In genomic region chr9:50818050-50818449, GRCm38 (mm10) we compare ENCODE assay signal across 22 mouse cellular contexts. TPM values are rescaled to one million over a fixed set of nuclear protein-coding genes. Genes with fewer than 3 reads are reported as not detected.
A peak's percentile ranks its signal among the peaks of the same experiment; 100 is the strongest.
DNase-seq lines count a peak whose midpoint lies in the region; ATAC-seq lines count a peak whose summit lies in the region.
"Had no signal": no experiment of that assay in that cellular context is flagged by ENCODE, and none has a peak within 500 bp of the region (broad histone marks: within the 10 kb centered on the region; RNA-seq: fewer than 3 reads in every experiment).

No protein-coding gene starts in this region.

- H3K36me3 ChIP-seq in heart, embryonic 11.5 days (ENCODE audit: control insufficient read depth, insufficient read depth, low read length): peaks cover 14% of the 10 kb centered on the region
- peaks cover 16% of the 10 kb centered on the region for H3K36me3 ChIP-seq in lung, embryonic 16.5 days (ENCODE audit: control insufficient read depth, insufficient read depth, low read length)

- no peak overlapping the region for H3K9ac ChIP-seq in heart, embryonic 11.5 days (ENCODE audit: low read depth, low read length)
- H3K9ac ChIP-seq in lung, embryonic 16.5 days (ENCODE audit: low read length): no peak overlapping the region
- H3K9ac ChIP-seq: embryonic facial prominence, embryonic 15.5 days; forebrain, embryonic 15.5 days; heart, embryonic 12.5 days; hindbrain, embryonic 14.5 days had no signal

- no peak for ATAC-seq in heart, embryonic 11.5 days (replicated peaks; ENCODE audit: insufficient number of reproducible peaks, low FRiP score, low TSS enrichment)
- ATAC-seq in lung, embryonic 16.5 days (ENCODE audit: low read depth): peak; percentile 66
- peak; percentile 47; the same call in 1 of the 2 replicates for ATAC-seq in common myeloid progenitor, adult 5-6 weeks (replicated peaks; ENCODE audit: low read depth, poor library complexity, severe bottlenecking)
- peak; percentile 54; the same call in 1 of the 2 replicates for ATAC-seq in megakaryocyte, adult 5-6 weeks (ENCODE audit: poor library complexity, severe bottlenecking)
- ATAC-seq: CD4-positive, CD25-positive, alpha-beta regulatory T cell, adult 4 months; forebrain, embryonic 15.5 days had no signal

- no peak overlapping the region for H3K4me2 ChIP-seq in heart, embryonic 11.5 days
- H3K4me2 ChIP-seq in lung, embryonic 16.5 days (ENCODE audit: low read depth, low read length): no peak overlapping the region
- H3K4me2 ChIP-seq: embryonic facial prominence, embryonic 15.5 days; forebrain, embryonic 15.5 days; heart, embryonic 12.5 days; hindbrain, embryonic 14.5 days had no signal

- no peak overlapping the region for H3K4me3 ChIP-seq in heart, embryonic 11.5 days (ENCODE audit: low read depth, low read length)
- H3K4me3 ChIP-seq in lung, embryonic 16.5 days (ENCODE audit: low read length): no peak overlapping the region
- H3K4me3 ChIP-seq: embryonic facial prominence, embryonic 15.5 days; forebrain, embryonic 15.5 days; heart, adult 2 months; heart, embryonic 12.5 days; hindbrain, embryonic 10.5 days had no signal

- no peak overlapping the region for H3K27ac ChIP-seq in heart, embryonic 11.5 days (ENCODE audit: low read depth, low read length)
- H3K27ac ChIP-seq in lung, embryonic 16.5 days (ENCODE audit: low read length): no peak overlapping the region
- H3K27ac ChIP-seq: embryonic facial prominence, embryonic 15.5 days; forebrain, embryonic 15.5 days; heart, adult 2 months; hindbrain, embryonic 10.5 days; hindbrain, embryonic 14.5 days had no signal

- no peaks in the 10 kb centered on the region for H3K9me3 ChIP-seq in heart, embryonic 11.5 days (replicated peaks; ENCODE audit: control insufficient read depth, low read length)
- H3K9me3 ChIP-seq in lung, embryonic 16.5 days (ENCODE audit: control insufficient read depth, low read length): no peaks in the 10 kb centered on the region
- H3K9me3 ChIP-seq: embryonic facial prominence, embryonic 15.5 days; forebrain, embryonic 15.5 days; G1E; heart, embryonic 12.5 days; hindbrain, embryonic 10.5 days had no signal

- no peaks in the 10 kb centered on the region for H3K4me1 ChIP-seq in heart, embryonic 11.5 days (ENCODE audit: control insufficient read depth, insufficient read depth, low read length)
- H3K4me1 ChIP-seq in lung, embryonic 16.5 days (replicated peaks; ENCODE audit: control insufficient read depth, insufficient read depth, low read length): 0 out of 2 replicates have a peak, but pooled peaks cover 3% of the 10 kb centered on the region
- H3K4me1 ChIP-seq: embryonic facial prominence, embryonic 15.5 days; forebrain, embryonic 15.5 days; heart, embryonic 12.5 days; hindbrain, embryonic 10.5 days had no signal

- peak; percentile 28 for DNase-seq in heart, adult 11 months
- no peak for DNase-seq in lung, postnatal 25 days (ENCODE audit: low spot score)
- DNase-seq in ovary, postnatal 36 days (ENCODE audit: low spot score): no peak
- no peak for DNase-seq in cerebellum, adult 11-12 months
- DNase-seq: adrenal gland, postnatal 10 days; B cell, adult 2 months; cerebellum, adult 2 months; cerebellum, postnatal 10 days; embryo, embryonic 11 days; gastrocnemius, postnatal 36 days; heart, adult 2 months had no signal

- WGBS in heart, embryonic 11.5 days (ENCODE audit: insufficient replicate concordance): 87% methylated on average over 6 of the region's 6 CpGs
- 57% methylated on average over 6 of the region's 6 CpGs for WGBS in lung, embryonic 16.5 days

- H3K27me3 ChIP-seq in heart, embryonic 11.5 days (ENCODE audit: control insufficient read depth, insufficient read depth, low read length): no peaks in the 10 kb centered on the region
- H3K27me3 ChIP-seq in lung, embryonic 16.5 days (ENCODE audit: control insufficient read depth, insufficient read depth, low read depth, low read length): no peaks in the 10 kb centered on the region
- H3K27me3 ChIP-seq: embryonic facial prominence, embryonic 15.5 days; forebrain, embryonic 15.5 days; heart, embryonic 12.5 days had no signal

RNA-seq across cellular contexts. Expression of gene Ppp2r1b, which starts 27.1 kb away (rescaled TPM):
- 63.1 and 66.9 TPM in 2 replicates for polyA plus RNA-seq in heart, embryonic 11.5 days (2014; fragmentation: Nextera tagmentation; extraction: Ambion mirVana)
- 58.9 and 60.3 TPM in 2 replicates for polyA plus RNA-seq in lung, embryonic 16.5 days (2015; fragmentation: Nextera tagmentation; extraction: Ambion mirVana)
- 66.6 and 66.9 TPM in 2 replicates for total RNA-seq in common myeloid progenitor, adult 5-6 weeks (2017)
- total RNA-seq in megakaryocyte, adult 5-6 weeks (2015): 17.8 and 18.7 TPM in 2 replicates
- total RNA-seq in megakaryocyte, adult 5-6 weeks (2017): 24.0 and 26.6 TPM in 2 replicates

RNA-seq across cellular contexts. Expression of gene 1110032A03Rik, which starts 42.7 kb away (rescaled TPM):
- polyA plus RNA-seq in heart, embryonic 11.5 days (2014; fragmentation: Nextera tagmentation; extraction: Ambion mirVana): 22.2 and 22.9 TPM in 2 replicates
- 46.3 and 51.8 TPM in 2 replicates for polyA plus RNA-seq in lung, embryonic 16.5 days (2015; fragmentation: Nextera tagmentation; extraction: Ambion mirVana)
- 13.8 and 22.6 TPM in 2 replicates for total RNA-seq in common myeloid progenitor, adult 5-6 weeks (2017)
- 14.7 and 15.1 TPM in 2 replicates for total RNA-seq in megakaryocyte, adult 5-6 weeks (2015)
- total RNA-seq in megakaryocyte, adult 5-6 weeks (2017): 10.6 and 14.2 TPM in 2 replicates

RNA-seq across cellular contexts. Expression of gene Alg9, which starts 43.2 kb away (rescaled TPM):
- 34.2 and 37.3 TPM in 2 replicates for polyA plus RNA-seq in heart, embryonic 11.5 days (2014; fragmentation: Nextera tagmentation; extraction: Ambion mirVana)
- 35.0 and 39.0 TPM in 2 replicates for polyA plus RNA-seq in lung, embryonic 16.5 days (2015; fragmentation: Nextera tagmentation; extraction: Ambion mirVana)
- 21.2 and 23.3 TPM in 2 replicates for total RNA-seq in common myeloid progenitor, adult 5-6 weeks (2017)
- 13.1 and 14.3 TPM in 2 replicates for total RNA-seq in megakaryocyte, adult 5-6 weeks (2015)
- total RNA-seq in megakaryocyte, adult 5-6 weeks (2017): 13.4 and 15.1 TPM in 2 replicates

RNA-seq across cellular contexts. Expression of gene Fdxacb1, which starts 50.0 kb away (rescaled TPM):
- 9.8 and 9.9 TPM in 2 replicates for polyA plus RNA-seq in heart, embryonic 11.5 days (2014; fragmentation: Nextera tagmentation; extraction: Ambion mirVana)
- 13.8 and 15.0 TPM in 2 replicates for polyA plus RNA-seq in lung, embryonic 16.5 days (2015; fragmentation: Nextera tagmentation; extraction: Ambion mirVana)
- total RNA-seq in common myeloid progenitor, adult 5-6 weeks (2017): 5.5 and 8.8 TPM in 2 replicates
- 5.8 and 6.4 TPM in 2 replicates for total RNA-seq in megakaryocyte, adult 5-6 weeks (2015)
- 4.7 and 4.8 TPM in 2 replicates for total RNA-seq in megakaryocyte, adult 5-6 weeks (2017)
